Mouse (Mus musculus) thymus, postnatal 14 days (tissue): Measurements from ENCODE around the gene Dtx3.
"Not testable (repeated sequence)": the region's sequence is repeated elsewhere in the genome, so short reads cannot be mapped to it uniquely, and the experiment has no call there.

Experiments used
- DNase-seq: peaks from one replicate; pipeline ENCODE4 v3.0.0; 2021

Gene Dtx3

GRCm38 (mm10) chr10:127203106-127203505, 7.6 kb upstream of the Dtx3 start:
- DNase-seq = no peak

- no peak for DNase-seq
These were observed 4.8 kb upstream of the Dtx3 start for GRCm38 (mm10) chr10:127200279-127200678.

DNA sequence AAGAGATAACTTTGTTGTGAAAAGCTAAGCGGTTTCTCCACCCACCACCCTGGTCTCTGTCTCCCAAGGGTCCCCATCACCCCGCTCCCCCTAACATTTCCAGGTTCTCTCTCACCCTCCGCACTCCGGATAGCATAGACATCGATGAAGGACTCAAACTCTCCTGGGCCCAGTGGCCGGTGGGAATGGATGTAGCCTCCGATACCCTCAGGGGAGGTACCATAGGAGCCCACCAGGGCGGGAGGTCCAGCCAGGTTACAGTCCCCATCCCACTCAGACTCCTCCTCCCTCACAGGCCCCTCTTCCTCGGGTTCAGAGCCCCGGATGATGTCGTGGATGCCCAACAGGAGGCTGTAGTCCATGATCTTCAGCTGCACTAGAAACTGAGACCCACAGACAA, 3.9 kb upstream of the Dtx3 start:
- no peak for DNase-seq

DNA sequence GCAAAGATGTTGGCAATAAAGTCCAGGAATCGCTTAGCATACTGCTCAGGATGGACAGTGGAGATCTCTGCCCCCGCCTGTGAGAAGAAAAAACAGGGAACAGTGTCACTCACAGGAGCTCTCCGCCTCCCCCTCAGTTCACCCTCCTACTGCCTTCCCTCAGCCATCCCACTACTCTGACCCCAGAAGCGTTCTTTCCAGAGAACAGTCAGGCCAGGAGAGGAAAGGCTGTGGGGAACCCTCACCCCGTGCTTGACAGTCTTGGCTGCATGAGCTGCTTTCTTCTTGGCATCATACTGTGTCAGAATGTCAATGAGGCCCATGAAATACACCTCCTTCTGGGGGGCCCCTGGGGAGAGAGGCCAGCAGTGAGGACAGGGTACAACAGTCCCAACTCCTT, 3.5 kb upstream of the Dtx3 start:
- DNase-seq = no peak

- no peak for DNase-seq
These were observed 3.0 kb upstream of the Dtx3 start for GRCm38 (mm10) chr10:127198492-127198891.

- no peak for DNase-seq
These were observed 2.1 kb upstream of the Dtx3 start for GRCm38 (mm10) chr10:127197505-127198110.

GRCm38 (mm10) chr10:127197104-127197503, 1.6 kb upstream of the Dtx3 start:
- no peak for DNase-seq

GRCm38 (mm10) chr10:127196392-127196791, 864 bp upstream of the Dtx3 start:
- DNase-seq = no peak

GRCm38 (mm10) chr10:127194428-127195327, 850 bp downstream of the Dtx3 start:
- peak; percentile 35 for DNase-seq

GRCm38 (mm10) chr10:127193011-127193410, 2.5 kb downstream of the Dtx3 start:
- DNase-seq = no peak

DNA sequence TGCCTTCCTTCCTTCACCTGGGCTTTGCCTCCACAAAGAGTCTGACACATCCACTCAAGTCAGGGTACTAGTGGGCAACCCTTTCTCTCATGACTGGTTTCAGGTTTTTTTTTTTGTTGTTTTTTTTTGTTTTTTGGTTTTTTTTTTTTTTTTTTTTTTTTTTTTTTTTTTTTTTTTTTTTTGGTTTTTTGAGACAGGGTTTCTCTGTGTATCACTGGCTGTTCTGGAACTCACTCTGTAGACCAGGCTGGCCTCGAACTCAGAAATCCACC, 3.5 kb downstream of the Dtx3 start:
- not testable (repeated sequence) for DNase-seq

DNA sequence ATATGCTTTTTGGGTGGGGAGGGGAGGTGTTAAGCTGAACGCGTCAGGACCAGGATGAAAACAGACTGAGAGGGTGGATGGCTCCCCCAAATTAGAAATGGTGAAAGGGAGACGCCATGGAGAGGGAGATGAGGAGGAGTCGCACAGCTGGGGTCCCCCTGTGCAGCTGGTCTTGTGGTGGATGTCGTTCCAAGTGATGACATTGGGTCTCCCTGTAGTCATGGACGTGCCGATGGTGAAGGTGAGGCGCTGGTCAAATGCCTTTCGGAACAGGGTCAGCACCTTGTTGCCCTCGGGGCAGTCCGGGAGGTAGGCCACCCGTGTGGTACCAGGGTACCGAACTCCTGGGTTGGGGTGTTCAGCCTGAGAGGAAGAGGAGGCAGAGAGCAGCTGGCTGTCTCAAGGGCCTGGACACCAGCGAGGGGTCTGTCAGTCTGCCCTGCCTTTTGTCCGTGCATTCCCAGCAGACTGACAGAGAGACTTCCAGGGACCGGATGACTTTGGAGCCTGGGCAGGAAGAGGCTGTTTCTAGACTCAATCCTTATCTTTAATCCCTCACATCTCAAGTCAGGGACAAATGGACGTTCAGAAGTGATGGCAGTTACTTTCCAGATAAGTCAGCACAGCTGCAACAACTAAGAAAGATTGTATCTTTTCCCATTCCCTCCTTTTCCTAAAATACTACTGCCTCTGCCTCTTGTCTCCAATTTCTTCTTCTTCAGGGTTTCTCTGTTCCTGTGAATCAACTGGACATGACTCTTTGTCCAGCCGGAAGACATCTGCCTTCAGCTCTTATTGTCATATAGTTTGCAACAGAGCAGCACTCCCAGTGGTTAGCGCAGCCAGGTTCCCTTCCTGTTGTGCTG, 4.1 kb downstream of the Dtx3 start:
- DNase-seq = no peak

DNA sequence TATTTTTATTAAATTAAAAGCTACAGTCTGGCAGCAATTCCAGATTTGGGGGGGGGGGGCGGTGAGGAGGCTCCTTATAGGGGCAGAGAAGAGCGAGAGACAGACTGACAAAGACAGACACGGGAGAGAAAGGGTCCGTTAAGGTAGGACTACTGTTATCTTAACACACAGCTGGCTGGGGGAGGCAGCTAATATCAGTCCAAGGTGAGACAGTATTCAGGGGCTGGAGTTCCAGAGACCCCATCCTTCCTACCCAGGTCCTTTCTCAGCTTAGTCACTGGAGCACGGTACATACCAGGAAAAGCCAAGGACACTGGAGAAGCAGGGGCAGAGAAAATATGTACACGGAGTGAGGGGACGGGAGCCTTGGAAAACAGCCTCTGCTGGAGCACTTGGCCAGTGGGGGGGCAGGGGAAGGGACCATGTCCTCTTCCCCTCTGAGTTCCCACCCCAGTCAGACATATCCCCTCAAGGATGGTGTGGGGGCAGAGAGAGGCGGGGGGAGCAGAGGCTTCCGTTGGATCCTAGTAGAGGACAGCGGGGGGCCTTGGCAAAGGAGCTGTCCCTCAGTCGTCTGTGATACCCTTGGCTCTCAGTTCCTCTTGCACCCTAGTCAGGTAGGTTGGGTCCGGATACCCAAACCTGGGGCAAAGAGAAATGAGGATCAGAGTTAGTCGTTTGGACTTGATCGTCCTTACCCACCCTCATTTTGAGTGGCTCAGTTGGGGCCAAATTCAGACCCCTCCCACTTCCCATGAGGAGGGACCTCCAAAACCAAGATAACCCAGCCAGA, 4.9 kb downstream of the Dtx3 start:
- no peak for DNase-seq

DNA sequence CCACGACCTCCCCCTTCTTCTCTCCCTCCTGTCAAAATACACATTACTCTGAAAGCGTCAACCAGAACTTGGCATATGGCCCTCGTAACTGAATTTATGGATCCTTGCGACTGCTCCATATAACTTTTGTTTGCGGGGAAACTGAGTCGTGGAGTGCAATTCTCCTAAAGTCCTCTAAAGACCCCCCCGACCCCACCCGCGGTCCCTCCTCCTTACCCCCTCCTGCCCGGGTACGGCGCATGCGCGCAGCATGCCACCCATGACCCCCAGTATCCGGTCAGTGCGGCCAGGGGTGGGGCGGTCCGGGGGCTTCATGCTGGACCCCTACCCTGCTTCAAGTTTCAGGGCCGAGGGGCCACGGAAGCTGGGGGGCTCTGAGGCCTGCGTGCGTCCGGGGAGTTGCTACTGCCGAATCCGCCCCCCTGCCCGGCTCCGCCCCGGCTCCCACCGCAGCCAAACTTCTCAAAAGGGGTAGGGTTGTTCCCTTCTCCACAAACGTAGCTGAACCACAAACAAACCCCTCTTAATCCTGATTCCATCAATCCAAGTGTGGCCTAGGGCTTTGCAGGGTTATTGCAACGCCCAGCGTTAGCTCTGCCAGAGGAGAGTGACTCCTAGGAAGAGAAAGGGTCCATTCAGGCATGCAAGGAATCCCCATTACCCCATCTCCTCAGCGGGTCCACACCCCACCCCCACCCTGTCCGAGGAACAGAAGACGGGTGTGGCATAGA, 5.7 kb downstream of the Dtx3 start, which contains the start of gene Arhgef25:
Gene Arhgef25, minus strand, starts transcription at position 433 of the 731 bp plus-strand sequence.
- DNase-seq = no peak

DNA sequence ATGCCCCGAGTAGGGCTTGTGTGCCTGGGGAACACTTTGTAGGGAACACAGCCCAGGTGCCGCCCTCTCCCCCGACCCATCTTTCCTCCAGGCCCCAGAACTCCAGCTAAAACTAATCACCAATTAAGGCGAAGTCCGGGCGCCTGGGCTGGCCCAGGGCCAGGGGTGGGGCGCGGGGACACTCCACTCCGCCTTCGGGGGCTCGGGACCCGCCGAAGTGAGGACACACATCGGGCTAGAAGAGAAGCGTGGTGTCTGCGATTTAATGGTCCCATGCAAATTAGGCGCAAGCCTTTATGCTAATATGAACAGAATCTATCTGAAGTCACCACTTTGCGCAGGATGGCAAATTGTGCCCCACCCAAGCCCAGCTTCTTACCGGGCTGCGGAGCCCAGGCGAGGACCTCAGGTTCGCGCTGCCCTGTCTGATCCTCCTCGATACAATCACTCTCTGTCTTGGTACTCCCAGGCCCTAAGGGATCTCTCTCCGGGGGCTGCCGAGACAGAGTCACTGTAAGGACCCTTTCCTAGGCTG, 6.3 kb downstream of the Dtx3 start:
- DNase-seq = no peak

GRCm38 (mm10) chr10:127188465-127189115, 6.9 kb downstream of the Dtx3 start:
- no peak for DNase-seq

DNA sequence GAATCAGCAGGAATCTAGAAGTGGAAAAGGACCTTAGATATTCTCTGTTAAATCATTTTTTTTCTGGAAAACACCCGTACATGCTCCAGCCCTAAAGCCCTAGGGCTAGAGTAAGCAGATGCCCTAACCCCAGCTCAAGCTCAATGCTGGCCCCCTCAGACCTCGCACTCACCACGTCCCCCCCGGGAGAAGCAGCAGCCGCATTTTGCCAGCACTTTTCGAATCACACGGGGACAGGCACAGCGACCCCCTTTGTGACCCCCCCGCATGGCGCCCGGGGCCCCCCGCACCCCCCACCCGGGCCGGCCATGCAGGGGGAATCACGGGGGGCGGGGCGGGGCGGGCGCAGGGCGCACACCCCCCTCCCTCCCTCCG, 7.5 kb downstream of the Dtx3 start:
- no peak for DNase-seq

DNA sequence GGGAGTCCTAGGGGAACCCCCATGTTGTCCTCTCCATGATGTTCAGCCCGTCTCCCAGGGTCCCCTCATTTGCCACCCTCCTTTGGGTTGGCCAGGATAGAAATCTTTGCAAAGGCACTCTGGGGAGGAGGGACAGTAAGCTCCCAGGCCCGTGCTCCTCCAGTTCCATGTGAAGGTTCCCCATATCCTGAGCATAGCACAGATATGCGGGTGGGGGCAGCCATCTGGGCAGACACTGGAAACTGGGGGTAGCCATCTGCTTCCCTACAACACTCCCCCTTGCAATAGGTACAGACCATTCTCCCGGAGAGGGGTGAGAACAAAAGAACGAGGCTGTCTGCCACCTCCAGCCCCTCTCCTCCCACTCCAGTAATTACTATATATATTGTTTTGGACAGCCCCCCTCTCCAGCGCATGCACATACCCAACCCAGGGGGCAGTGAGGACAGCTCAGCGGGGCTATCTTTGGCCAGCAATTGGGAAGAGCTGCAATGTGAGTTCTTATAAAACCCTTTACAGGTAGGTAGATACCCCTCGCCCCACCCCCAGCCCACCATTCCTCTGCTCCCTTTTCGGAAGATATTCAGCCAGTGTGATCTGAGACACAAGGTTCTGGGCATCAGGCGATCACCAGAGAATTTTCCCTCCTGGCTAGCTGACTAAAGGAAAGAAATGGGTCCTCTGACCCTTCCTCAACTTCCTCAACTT, 8.0 kb downstream of the Dtx3 start:
- DNase-seq = no peak

GRCm38 (mm10) chr10:127186451-127186850, 9.1 kb downstream of the Dtx3 start:
- DNase-seq = no peak

DNA sequence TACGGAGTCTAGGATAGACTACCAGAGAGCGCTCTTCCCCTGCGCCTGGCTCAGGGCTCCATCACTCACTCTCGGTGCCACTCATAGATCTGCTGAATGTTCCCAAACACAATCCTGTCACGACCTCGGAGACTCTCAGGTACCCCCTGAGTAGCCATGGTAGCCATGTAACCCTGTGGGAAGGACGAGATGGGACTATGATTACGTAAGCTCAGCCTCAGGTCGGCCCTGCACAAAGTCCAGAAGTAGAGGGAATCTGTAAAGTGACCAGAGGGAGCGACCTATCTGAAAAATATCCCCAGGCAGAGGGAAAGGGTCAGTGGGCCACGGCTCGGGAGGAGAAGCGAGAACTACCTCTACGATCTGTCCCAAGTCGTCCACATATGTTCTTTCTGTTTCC, 10.0 kb downstream of the Dtx3 start:
- no peak for DNase-seq

GRCm38 (mm10) chr10:127185101-127185500, 10.4 kb downstream of the Dtx3 start:
- peak; percentile 50 for DNase-seq
